Mouse (Mus musculus) ES-E14 (cell line): Measurements from ENCODE around the gene Cela2a. TPM values are rescaled to one million over a fixed set of nuclear protein-coding genes. Genes with fewer than 3 reads are reported as not detected.

Experiments used
- DNase-seq: peaks from one replicate; pipeline ENCODE4 v3.0.0-alpha.2; 2013; ENCODE audit warnings: low read depth, low spot score
- H3K27ac ChIP-seq: 2 replicates; pipeline ENCODE4 v1.5.1; 2012; ENCODE audit warnings: low read depth, mild to moderate bottlenecking, low read length, moderate library complexity, mixed read lengths; ENCODE audit not compliant: poor library complexity, insufficient read depth, severe bottlenecking
- H3K36me3 ChIP-seq: 2 replicates; pipeline ENCODE4 v1.6.1; 2012; ENCODE audit warnings: mild to moderate bottlenecking, low read length, moderate library complexity, mixed read lengths; ENCODE audit not compliant: control insufficient read depth, poor library complexity, insufficient read depth, severe bottlenecking
- H3K4me1 ChIP-seq, 2 experiments: fragments of 150-350 bp in 1 of 2; sonication (generic) in 1 of 2; 2 replicates each; pipeline ENCODE4 v1.6.1; 2012; ENCODE audit warnings: low read length in 2 of 2, mild to moderate bottlenecking in 1 of 2, mixed read lengths in 1 of 2; ENCODE audit not compliant: control insufficient read depth in 2 of 2, insufficient read depth in 2 of 2, poor library complexity in 1 of 2
- H3K4me3 ChIP-seq, 2 experiments: fragments of 150-350 bp in 1 of 2; sonication (generic) in 1 of 2; 2 replicates each; pipeline ENCODE4 v1.5.1; 2012; ENCODE audit warnings: low read length in 2 of 2, low read depth in 1 of 2, mild to moderate bottlenecking in 1 of 2, mixed read lengths in 1 of 2; ENCODE audit not compliant: insufficient read depth in 1 of 2, poor library complexity in 1 of 2, severe bottlenecking in 1 of 2
- H3K9ac ChIP-seq: 2 replicates; pipeline ENCODE4 v1.6.1; 2012; ENCODE audit warnings: low read depth, mild to moderate bottlenecking, low read length, mixed read lengths; ENCODE audit not compliant: poor library complexity, insufficient read depth, severe bottlenecking
- H3K9me3 ChIP-seq: fragments of 150-350 bp; sonication (generic); 2 replicates; pipeline ENCODE4 v1.6.1; 2012; ENCODE audit warnings: low read depth, mild to moderate bottlenecking, low read length; ENCODE audit not compliant: control insufficient read depth, insufficient read depth
- CHD2 ChIP-seq: IDR thresholded peaks from 2 replicates; pipeline ENCODE4 v1.6.1; 2014; ENCODE audit warnings: mild to moderate bottlenecking, low read depth, low read length, inconsistent platforms
- HCFC1 ChIP-seq: IDR thresholded peaks from 2 replicates; pipeline ENCODE4 v1.6.1; 2012; ENCODE audit warnings: low read length, inconsistent platforms, borderline replicate concordance; ENCODE audit not compliant: insufficient read depth
- MAFK ChIP-seq: IDR thresholded peaks from 2 replicates; pipeline ENCODE4 v1.6.1; 2014; ENCODE audit warnings: mild to moderate bottlenecking, low read depth, low read length, inconsistent platforms; ENCODE audit not compliant: insufficient read depth
- ZC3H11A ChIP-seq: IDR thresholded peaks from 2 replicates; pipeline ENCODE4 v1.6.1; 2012; ENCODE audit warnings: low read depth, mild to moderate bottlenecking, inconsistent platforms, low read length, borderline replicate concordance
- ZNF384 ChIP-seq: IDR thresholded peaks from 2 replicates; pipeline ENCODE4 v1.6.1; 2012; ENCODE audit warnings: low read depth, low read length, inconsistent platforms
- in situ Hi-C, 2 experiments: fragments of 600-800 bp; cut with MboI; formaldehyde crosslinking; loops; one replicate each; pipeline ENCODE4 v1.15.1; 2025; ENCODE audit warnings: low sequenced_read_pairs in 2 of 2, inconsistent platforms in 1 of 2; ENCODE audit not compliant: unreplicated experiment in 2 of 2
- total RNA-seq: library from RNA; depleted of rRNA; stranded (reverse); fragments of 300-350 nt; gene quantifications from 2 replicates; pipeline ENCODE4 v1.2.3, GENCODE M21; 2012

Cela2a gene
- total RNA-seq, 1 experiment = 8.2 TPM

GRCm38 (mm10) chr4:141865006-141865405 lies 39.0 kb upstream of the Cela2a start:
- Histone ChIP-seq H3K4me3 (no peak overlapping the region), H3K4me1 (peaks cover 2 to 11% of the 10 kb centered on the region in 2 experiments; a peak in 1 of 4 replicates), H3K9me3 (no peaks in the 10 kb centered on the region), H3K9ac (no peak overlapping the region), H3K36me3 (no peaks in the 10 kb centered on the region; the same call in 1 of the 2 replicates), H3K27ac (no peak overlapping the region)
- TF ChIP-seq HCFC1 (no peak), MAFK (no peak), ZC3H11A (no peak), ZNF384 (no peak), CHD2 (no peak)
- in situ Hi-C loops = no loop called here
- DNase-seq = no peak

GRCm38 (mm10) chr4:141864506-141864905 lies 38.5 kb upstream of the Cela2a start:
- peaks cover 2% of the 10 kb centered on the region; the same call in 1 of the 2 replicates for H3K36me3 ChIP-seq
- peaks cover 2 to 9% of the 10 kb centered on the region in 2 experiments; a peak in 1 of 4 replicates for H3K4me1 ChIP-seq
- H3K9ac ChIP-seq = no peak overlapping the region
- no peak overlapping the region for H3K27ac ChIP-seq
- no peak for TF ChIP-seq CHD2
- TF ChIP-seq HCFC1 = no peak
- no peak for TF ChIP-seq MAFK
- no peak for TF ChIP-seq ZNF384
- TF ChIP-seq ZC3H11A = no peak
- H3K4me3 ChIP-seq = no peak overlapping the region
- no peaks in the 10 kb centered on the region for H3K9me3 ChIP-seq
- no peak for DNase-seq
- in situ Hi-C loops = no loop called here

- Histone ChIP-seq H3K36me3 (peaks cover 3% of the 10 kb centered on the region; the same call in 1 of the 2 replicates), H3K9me3 (no peaks in the 10 kb centered on the region), H3K4me1 (peaks cover 2 to 9% of the 10 kb centered on the region in 2 experiments; a peak in 1 of 4 replicates), H3K9ac (no peak overlapping the region), H3K27ac (no peak overlapping the region), H3K4me3 (no peak overlapping the region)
- DNase-seq = no peak
- TF ChIP-seq ZC3H11A (no peak), MAFK (no peak)
- in situ Hi-C loops = no loop called here
Observed at GRCm38 (mm10) chr4:141863726-141864280, 37.8 kb upstream of the Cela2a start.

GRCm38 (mm10) chr4:141862867-141863266 lies 36.9 kb upstream of the Cela2a start:
- no peak for TF ChIP-seq ZC3H11A
- Histone ChIP-seq H3K9ac (no peak overlapping the region), H3K36me3 (peaks cover 3% of the 10 kb centered on the region; the same call in 1 of the 2 replicates), H3K4me1 (peaks cover 0 to 7% of the 10 kb centered on the region in 2 experiments; a peak in 1 of 4 replicates), H3K4me3 (no peak overlapping the region), H3K27ac (no peak overlapping the region), H3K9me3 (no peaks in the 10 kb centered on the region)
- in situ Hi-C loops = no loop called here
- no peak for DNase-seq

GRCm38 (mm10) chr4:141861591-141862295 lies 35.8 kb upstream of the Cela2a start:
- DNase-seq = no peak
- no peaks in the 10 kb centered on the region for H3K9me3 ChIP-seq
- TF ChIP-seq ZC3H11A = no peak
- TF ChIP-seq HCFC1 = no peak
- no peak for TF ChIP-seq ZNF384
- TF ChIP-seq MAFK = no peak
- no peak for TF ChIP-seq CHD2
- peaks cover 0 to 4% of the 10 kb centered on the region in 2 experiments; a peak in 1 of 4 replicates for H3K4me1 ChIP-seq
- in situ Hi-C loops = no loop called here
- no peak overlapping the region for H3K9ac ChIP-seq
- H3K4me3 ChIP-seq = no peak overlapping the region
- peaks cover 3% of the 10 kb centered on the region; the same call in 1 of the 2 replicates for H3K36me3 ChIP-seq
- H3K27ac ChIP-seq = no peak overlapping the region
